Mouse (Mus musculus) forebrain, embryonic 10.5 days (tissue): ENCODE data around the gene Capn10. TPM values are rescaled to one million over a fixed set of nuclear protein-coding genes. Genes with fewer than 3 reads are reported as not detected.
"Not testable (repeated sequence)": the region's sequence is repeated elsewhere in the genome, so short reads cannot be mapped to it uniquely, and the experiment has no call there.

Source experiments
- DNase-seq: peaks from one replicate; pipeline ENCODE4 v3.0.0-alpha.2; 2017; ENCODE audit warnings: low spot score; ENCODE audit errors: extremely low spot score
- H3K27ac ChIP-seq: fragments of 300-500 bp; sonication (generic); 2 replicates; pipeline ENCODE4 v1.5.1; 2016; ENCODE audit warnings: mild to moderate bottlenecking
- H3K27me3 ChIP-seq: fragments of 300-500 bp; sonication (generic); 2 replicates; pipeline ENCODE4 v1.6.1; 2016; ENCODE audit warnings: mild to moderate bottlenecking; ENCODE audit not compliant: poor library complexity, severe bottlenecking
- H3K36me3 ChIP-seq: fragments of 300-500 bp; sonication (generic); replicated peaks from 2 replicates; pipeline ENCODE4 v1.6.1; 2016; ENCODE audit warnings: mild to moderate bottlenecking, moderate library complexity
- H3K4me1 ChIP-seq: fragments of 300-500 bp; sonication (generic); 2 replicates; pipeline ENCODE4 v1.6.1; 2016
- H3K4me3 ChIP-seq: fragments of 300-500 bp; sonication (generic); 2 replicates; pipeline ENCODE4 v1.5.1; 2016; ENCODE audit warnings: mild to moderate bottlenecking, moderate library complexity
- H3K9me3 ChIP-seq: fragments of 300-500 bp; sonication (generic); 2 replicates; pipeline ENCODE4 v1.6.1; 2016; ENCODE audit warnings: mild to moderate bottlenecking, moderate library complexity
- WGBS: fragments of 180-500 bp; shearing (Covaris S2); methylation state at CpG from one replicate; pipeline ENCODE4 v1.1.7; 2016; 5-methylcytosine and 5-hydroxymethylcytosine counted together
- polyA plus RNA-seq: library from polyadenylated mRNA; unstranded; fragments of >200 nt; fragmentation: Nextera tagmentation; extraction: Ambion mirVana; gene quantifications from 2 replicates; pipeline ENCODE4 v1.2.1, GENCODE M21; 2016

Capn10 gene
- polyA plus RNA-seq, 1 experiment from 2014 or later, result 42.7 TPM

DNA sequence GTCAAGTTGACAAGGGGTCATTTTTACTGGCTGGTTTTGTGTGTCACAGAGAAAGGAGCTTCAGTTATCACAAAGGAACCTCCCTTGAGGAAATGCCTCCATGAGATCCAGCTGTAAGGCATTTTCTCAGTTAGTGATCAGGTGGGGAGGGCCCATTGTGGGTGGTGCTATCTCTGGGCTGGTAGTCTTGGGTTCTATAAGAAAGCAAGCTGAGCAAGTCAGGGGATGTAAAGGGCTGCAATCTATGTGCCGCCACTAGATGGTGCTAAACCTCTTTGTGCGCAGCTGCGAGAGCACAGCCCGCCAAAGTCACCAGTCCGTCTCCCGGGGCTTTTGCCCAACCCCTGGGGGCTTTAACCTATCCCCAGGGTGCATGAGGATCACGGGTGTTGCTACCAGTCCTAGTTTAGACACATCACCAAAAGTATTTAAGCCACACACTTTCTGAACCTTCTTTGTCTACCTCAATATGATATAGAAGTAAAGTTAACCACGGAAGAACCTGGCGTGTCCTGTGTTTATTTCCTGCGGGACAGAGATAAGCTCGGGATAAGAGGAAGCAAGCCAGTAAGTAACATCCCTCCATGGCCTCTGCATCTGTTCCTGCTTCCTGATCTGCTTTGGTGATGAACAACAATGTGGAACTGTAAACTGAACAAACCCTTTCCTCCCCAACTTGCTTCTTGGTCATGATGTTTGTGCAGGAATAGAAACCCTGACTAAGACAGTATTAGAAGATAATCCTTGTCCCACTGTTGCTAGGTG, 22.6 kb downstream of the Capn10 start:
- peak overlapping the region; percentile 37 for H3K4me3 ChIP-seq
- not testable (repeated sequence) for H3K36me3 ChIP-seq, H3K4me1 ChIP-seq, H3K27ac ChIP-seq, H3K27me3 ChIP-seq, H3K9me3 ChIP-seq
- WGBS, result 13% methylated on average over 11 of the region's 11 CpGs
- peak; percentile 46 for DNase-seq

DNA sequence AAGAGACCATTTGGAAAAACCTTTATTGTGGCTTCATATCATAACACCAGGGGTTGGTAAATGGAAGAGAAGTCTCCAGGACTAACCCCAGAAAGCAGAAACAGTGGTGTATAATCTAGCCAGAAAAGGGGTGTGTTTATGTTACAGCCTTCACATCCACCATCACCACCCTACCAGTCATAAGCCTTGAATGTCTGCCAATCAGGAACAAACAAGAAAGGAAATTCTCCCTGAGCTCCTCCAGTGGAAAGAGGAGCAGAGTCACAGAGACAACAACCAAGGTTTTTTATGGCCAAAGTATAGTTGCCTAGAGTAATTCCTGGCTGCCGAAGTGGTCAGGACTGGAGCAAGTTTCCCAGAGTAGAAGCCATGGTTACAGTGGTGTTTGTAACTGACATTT, 24.8 kb downstream of the Capn10 start:
- WGBS, result 88% methylated on average over 1 of the region's 1 CpGs

DNA sequence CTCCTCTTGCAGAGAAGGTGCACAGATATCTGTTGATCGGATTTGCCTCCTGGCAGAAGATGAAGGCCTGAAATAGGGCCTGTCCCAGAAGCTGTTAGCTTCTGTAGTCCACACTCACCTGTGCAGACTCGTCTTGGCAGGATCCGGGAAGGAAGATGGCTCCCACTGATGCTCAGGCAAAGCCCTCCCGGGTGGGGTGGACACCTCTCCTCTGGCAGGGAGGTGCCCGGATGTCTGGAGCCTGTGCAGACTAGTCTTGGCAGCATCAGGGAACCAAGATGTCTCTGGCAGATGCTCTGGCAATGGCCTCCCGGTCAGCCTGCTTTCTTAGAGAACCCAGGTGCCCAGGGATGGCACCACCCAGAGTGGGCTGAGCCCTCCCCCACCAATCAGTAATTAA, 36.6 kb downstream of the Capn10 start:
- DNase-seq, H3K27ac ChIP-seq, H3K4me1 ChIP-seq, H3K27me3 ChIP-seq, H3K9me3 ChIP-seq, H3K36me3 ChIP-seq, H3K4me3 ChIP-seq: not testable (repeated sequence)
- whole genome bisulfite sequencing, result 84% methylated on average over 6 of the region's 6 CpGs

More for the DNA sequence above, 24.8 kb downstream of the Capn10 start:
- Histone ChIP-seq H3K36me3 (no peaks in the 10 kb centered on the region), H3K9me3 (no peaks in the 10 kb centered on the region), H3K27ac (no peak overlapping the region), H3K4me3 (no peak overlapping the region), H3K27me3 (no peaks in the 10 kb centered on the region), H3K4me1 (no peaks in the 10 kb centered on the region)
- DNase-seq, result no peak

DNA sequence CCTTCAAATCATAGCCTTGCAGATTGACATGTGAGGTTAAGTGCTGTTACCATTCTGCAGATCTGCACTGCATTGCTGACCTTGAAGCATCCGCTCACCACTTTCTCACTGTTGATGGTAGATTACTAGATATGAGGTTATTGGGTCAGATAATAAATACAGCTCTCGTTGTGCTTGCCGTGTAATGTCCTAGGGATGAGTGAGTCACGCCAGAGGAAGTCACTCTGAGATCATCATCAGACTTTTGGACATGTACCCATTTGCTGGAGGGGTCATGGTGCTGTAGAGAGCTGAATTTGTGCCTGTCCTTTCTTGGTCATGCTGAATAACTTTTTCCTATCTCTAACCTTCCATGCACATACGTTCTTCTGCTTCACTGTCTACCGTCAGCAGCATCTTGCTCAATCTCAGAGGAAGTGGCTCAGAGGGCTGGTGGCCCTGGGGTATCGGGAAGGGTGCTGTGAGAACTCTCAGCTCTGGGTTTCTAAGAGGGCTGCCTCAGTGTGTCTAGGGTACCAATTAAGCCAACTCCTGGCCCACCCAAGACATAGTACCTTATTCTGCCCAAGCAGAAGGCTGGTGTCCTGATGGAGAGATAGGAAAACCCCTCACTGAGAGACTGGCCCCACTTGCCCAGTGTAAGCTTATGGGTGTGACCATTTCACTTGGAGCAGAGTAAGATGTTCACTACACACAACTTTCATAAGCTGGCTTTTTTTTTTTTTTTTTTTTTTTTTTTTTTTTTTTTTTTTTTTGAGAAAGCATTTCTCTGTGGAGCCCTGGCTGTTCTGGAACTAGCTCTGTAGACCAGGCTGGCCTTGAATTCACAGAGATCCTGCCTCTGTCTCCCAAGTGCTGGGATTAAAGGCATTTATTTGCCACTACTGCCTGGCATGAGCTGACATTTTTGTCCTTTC, 38.0 kb downstream of the Capn10 start:
- Histone ChIP-seq H3K27me3 (no peaks in the 10 kb centered on the region), H3K27ac (no peak overlapping the region), H3K4me3 (no peak overlapping the region), H3K36me3 (no peaks in the 10 kb centered on the region), H3K9me3 (no peaks in the 10 kb centered on the region), H3K4me1 (peaks cover 8% of the 10 kb centered on the region)
- DNase-seq, result no peak
- WGBS, result 88% methylated on average over 7 of the region's 7 CpGs

DNA sequence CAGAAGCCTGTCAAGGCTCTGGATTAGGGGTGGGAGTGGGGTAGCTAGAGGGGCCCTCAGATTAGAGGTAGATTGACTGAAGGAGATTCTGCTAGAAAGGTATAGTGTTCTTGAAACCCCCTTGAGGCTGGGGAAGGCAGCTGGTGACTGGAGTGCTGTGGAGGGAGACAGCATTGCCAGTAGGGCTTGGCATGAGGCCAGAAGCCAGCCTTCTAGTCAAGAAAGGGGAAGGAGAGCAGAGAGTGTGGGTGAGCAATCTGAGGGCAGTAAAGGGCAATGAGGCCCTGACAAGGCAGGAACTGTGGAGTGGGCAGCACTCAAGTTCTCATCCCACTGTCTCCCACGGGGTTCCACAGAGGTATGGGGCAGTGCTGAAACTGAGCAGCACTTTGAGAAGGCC, 38.7 kb downstream of the Capn10 start:
- Histone ChIP-seq H3K9me3 (no peaks in the 10 kb centered on the region), H3K27me3 (no peaks in the 10 kb centered on the region), H3K36me3 (no peaks in the 10 kb centered on the region), H3K27ac (no peak overlapping the region), H3K4me3 (no peak overlapping the region), H3K4me1 (peaks cover 8% of the 10 kb centered on the region)
- DNase-seq, result no peak
- 75% methylated on average over 1 of the region's 1 CpGs for WGBS

DNA sequence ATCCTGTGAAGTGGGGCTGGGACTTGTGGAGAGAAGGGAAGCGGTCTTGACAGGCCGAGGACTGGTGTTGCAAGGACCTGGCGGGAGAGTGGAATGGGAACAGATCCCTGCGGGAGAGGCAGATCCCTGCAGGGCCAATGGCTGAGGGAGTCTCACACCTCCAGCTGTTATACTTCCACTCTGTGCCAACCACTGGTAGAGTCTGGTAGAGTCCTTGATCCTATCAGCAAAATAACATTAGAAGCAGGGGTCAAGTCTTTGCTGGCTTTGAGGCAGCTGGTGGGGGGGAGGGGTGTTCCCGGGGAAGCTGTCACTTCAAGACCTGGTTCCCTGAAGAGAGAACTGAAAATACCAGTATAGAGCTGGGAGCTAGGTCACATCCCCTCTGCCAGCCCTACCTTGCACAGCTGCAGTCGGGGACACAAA, 42.0 kb downstream of the Capn10 start:
- H3K27ac ChIP-seq, result no peak overlapping the region
- H3K27me3 ChIP-seq, result peaks cover 8% of the 10 kb centered on the region; the same call in 1 of the 2 replicates
- WGBS, result 69% methylated on average over 6 of the region's 6 CpGs
- H3K4me3 ChIP-seq, result no peak overlapping the region
- H3K36me3 ChIP-seq, result no peaks in the 10 kb centered on the region
- no peak for DNase-seq
- no peaks in the 10 kb centered on the region for H3K9me3 ChIP-seq
- H3K4me1 ChIP-seq, result peaks cover 20% of the 10 kb centered on the region

DNA sequence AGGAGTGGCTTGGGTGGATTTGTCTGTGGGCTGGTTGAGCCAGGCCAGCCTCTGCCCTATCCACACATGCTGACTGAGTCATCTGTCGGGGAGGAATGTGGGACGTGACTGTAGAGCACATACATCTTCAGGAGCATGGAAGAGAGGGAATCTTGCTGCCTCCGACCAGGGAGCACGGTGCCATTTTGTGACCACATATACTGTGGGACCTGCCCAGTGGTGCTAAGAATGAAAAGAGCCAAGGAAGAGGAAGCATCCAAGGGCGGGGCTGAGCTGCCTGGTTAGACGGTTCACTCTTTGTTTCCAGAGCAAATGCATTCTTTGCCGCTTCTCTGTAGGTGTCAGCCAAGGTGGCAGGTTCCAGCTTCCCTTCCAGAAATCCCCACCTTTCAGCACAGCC, 44.5 kb downstream of the Capn10 start:
- Histone ChIP-seq H3K9me3 (no peaks in the 10 kb centered on the region), H3K4me1 (peaks cover 20% of the 10 kb centered on the region), H3K27ac (peak overlapping the region; percentile 44; the same call in 1 of the 2 replicates), H3K27me3 (peaks cover 8% of the 10 kb centered on the region; the same call in 1 of the 2 replicates), H3K4me3 (no peak overlapping the region), H3K36me3 (no peaks in the 10 kb centered on the region)
- DNase-seq, result no peak
- WGBS, result 44% methylated on average over 7 of the region's 7 CpGs

DNA sequence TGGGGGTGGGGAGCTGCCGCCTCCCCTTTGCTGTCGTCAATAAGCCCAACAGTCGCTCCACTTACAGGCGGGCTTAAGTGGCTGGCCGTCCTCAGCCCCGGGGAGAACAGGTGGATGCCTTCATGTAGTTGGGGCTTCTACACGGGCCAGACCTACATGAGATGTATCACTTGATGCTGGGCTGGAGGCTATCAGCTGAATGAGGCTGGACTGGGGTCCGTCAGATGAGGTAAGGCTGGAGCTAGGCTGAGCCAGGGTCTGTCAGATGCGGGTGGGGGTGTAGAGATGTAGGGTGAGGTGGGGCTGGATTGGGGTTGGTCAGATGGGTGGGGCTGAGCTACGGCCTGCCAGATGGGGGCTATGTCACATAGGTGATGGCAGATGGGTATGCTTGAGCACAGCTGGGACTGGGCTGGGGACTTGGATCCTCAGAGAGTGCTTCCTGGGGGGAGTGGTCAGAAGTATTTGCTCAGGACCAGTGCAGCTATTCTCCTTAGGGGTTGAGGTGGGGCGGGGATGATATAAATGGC, 45.0 kb downstream of the Capn10 start:
- DNase-seq, result no peak
- WGBS, result 37% methylated on average over 11 of the region's 11 CpGs

DNA sequence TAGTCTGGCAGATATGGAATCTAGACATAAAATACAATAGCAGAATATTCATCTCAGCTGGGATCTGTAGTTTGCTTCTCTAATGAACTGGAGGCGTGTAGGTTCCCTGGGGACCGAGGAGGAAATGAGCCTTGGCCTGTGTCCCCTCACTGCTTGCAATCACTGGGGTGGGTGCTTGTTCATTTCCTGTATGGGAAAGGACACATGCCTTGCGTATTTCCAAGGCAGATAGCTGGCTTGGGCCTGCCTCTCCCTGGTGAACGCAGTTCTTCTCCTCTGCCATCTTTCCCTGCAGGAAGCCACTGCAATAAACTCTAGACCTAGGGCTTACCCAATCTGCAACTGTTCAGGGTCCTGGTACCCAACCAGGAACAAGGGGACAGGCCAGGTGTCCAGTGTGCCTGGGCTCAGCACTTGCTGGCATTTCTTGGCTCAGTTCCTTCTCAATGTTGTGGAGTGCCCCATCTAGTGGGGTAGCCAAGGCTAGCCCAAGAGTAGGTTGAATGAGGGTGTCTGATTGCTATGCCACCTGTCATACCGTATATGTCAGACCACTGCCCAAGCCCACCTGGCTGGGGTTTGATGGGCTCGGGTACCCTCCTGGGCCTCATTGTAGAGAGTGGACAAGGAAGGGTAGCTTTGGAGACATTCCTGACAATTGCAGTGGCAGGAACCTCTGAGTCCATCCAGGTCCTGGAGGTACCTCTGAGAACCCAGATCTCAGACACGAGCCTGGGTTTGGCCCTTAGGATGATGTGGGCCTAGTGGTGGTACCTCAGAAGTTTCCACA, 47.1 kb downstream of the Capn10 start:
- peaks cover 16% of the 10 kb centered on the region for H3K4me1 ChIP-seq
- 86% methylated on average over 7 of the region's 7 CpGs for WGBS
- no peaks in the 10 kb centered on the region for H3K9me3 ChIP-seq
- no peaks in the 10 kb centered on the region for H3K36me3 ChIP-seq
- H3K27me3 ChIP-seq, result peaks cover 8% of the 10 kb centered on the region; the same call in 1 of the 2 replicates
- no peak for DNase-seq
- H3K4me3 ChIP-seq, result no peak overlapping the region
- no peak overlapping the region for H3K27ac ChIP-seq

More for the DNA sequence above, 45.0 kb downstream of the Capn10 start:
- H3K9me3 ChIP-seq, result no peaks in the 10 kb centered on the region
- H3K27ac ChIP-seq, result peak overlapping the region; percentile 44; the same call in 1 of the 2 replicates
- peaks cover 8% of the 10 kb centered on the region; the same call in 1 of the 2 replicates for H3K27me3 ChIP-seq
- no peak overlapping the region for H3K4me3 ChIP-seq
- peaks cover 20% of the 10 kb centered on the region for H3K4me1 ChIP-seq
- no peaks in the 10 kb centered on the region for H3K36me3 ChIP-seq

DNA sequence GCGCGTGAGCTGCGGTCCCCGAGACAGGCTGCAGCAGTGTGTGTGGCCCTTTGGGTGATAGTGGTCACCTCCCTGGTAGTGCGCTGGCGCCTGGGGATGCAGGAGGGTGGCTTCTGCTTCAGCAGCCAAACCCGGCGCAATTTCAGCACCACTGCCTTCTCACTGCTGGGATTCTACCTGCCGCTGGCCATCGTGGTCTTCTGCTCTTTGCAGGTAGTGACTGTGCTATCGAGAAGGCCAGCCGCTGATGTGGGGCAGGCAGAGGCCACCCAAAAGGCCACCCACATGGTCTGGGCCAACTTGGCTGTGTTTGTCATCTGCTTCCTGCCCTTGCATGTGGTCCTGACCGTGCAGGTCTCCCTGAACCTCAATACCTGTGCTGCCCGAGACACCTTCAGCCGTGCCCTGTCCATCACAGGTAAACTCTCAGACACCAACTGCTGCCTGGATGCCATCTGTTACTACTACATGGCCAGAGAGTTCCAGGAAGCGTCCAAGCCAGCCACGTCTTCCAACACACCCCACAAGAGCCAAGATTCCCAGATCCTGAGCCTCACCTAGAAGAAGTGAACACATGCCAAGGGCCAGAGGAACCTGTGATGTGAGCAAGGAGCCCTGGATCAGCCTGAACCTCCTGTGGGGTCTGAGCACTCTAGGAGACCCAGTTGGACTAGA, 48.9 kb downstream of the Capn10 start:
- H3K36me3 ChIP-seq, result no peaks in the 10 kb centered on the region
- no peak for DNase-seq
- peaks cover 6% of the 10 kb centered on the region; the same call in 1 of the 2 replicates for H3K27me3 ChIP-seq
- H3K4me1 ChIP-seq, result peaks cover 12% of the 10 kb centered on the region
- H3K4me3 ChIP-seq, result no peak overlapping the region
- no peak overlapping the region for H3K27ac ChIP-seq
- H3K9me3 ChIP-seq, result no peaks in the 10 kb centered on the region
- WGBS, result 94% methylated on average over 17 of the region's 17 CpGs

DNA sequence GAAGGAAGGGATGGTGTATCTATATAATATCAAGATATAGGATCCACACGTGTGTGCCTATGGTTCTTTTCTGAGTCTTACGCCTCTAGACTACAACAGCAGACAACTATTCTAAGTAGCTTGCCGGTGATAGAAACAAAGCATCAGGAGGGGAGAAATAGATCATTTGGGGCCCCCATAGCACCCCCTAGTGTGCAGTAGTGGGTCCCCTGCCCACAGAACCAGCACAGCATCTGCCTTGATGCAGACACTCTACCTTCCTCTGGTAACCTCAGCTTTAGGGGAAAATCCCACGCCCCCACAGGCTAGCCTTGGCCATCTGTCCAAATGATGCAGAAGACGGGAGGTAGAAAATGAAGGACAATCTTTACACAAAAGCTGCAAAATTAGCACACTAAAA, 50.8 kb downstream of the Capn10 start:
- Histone ChIP-seq H3K9me3 (no peaks in the 10 kb centered on the region), H3K4me1 (no peaks in the 10 kb centered on the region), H3K4me3 (no peak overlapping the region), H3K36me3 (no peaks in the 10 kb centered on the region), H3K27me3 (no peaks in the 10 kb centered on the region), H3K27ac (no peak overlapping the region)
- WGBS, result 89% methylated on average over 5 of the region's 5 CpGs
- DNase-seq, result no peak

DNA sequence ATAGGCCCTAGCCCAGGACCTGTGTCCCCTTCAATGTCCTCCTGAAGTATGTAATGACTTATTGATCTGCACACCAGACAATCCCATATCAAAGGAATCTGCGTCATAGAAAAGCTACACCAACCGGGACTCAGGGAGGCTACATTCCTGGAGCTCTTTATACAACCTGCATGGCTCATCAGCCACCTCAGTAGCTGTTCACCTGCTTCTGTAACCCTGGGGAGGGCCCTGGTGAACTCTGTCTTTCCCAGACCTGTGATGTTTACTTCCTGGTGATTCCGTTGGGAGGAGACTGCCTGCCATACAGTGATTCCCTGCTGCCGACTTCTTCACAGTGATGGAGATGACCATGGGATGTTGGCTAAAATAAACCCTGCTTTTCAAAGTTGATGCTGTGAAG, 54.7 kb downstream of the Capn10 start:
- no peak for DNase-seq
- Histone ChIP-seq H3K9me3 (no peaks in the 10 kb centered on the region), H3K4me1 (no peaks in the 10 kb centered on the region), H3K4me3 (no peak overlapping the region), H3K27ac (no peak overlapping the region), H3K36me3 (no peaks in the 10 kb centered on the region), H3K27me3 (no peaks in the 10 kb centered on the region)
- WGBS, result 87% methylated on average over 4 of the region's 4 CpGs
